Mouse (Mus musculus) c-Kit-negative CD71-positive TER-119-positive erythroid progenitor cells, embryonic 14.5 days (primary cell): ENCODE data around the gene Rgp1.

Experiments
- DNase-seq: peaks from one replicate; pipeline ENCODE4 v3.0.0-alpha.2; 2013; ENCODE audit warnings: low read depth, low spot score

Rgp1 gene

DNA sequence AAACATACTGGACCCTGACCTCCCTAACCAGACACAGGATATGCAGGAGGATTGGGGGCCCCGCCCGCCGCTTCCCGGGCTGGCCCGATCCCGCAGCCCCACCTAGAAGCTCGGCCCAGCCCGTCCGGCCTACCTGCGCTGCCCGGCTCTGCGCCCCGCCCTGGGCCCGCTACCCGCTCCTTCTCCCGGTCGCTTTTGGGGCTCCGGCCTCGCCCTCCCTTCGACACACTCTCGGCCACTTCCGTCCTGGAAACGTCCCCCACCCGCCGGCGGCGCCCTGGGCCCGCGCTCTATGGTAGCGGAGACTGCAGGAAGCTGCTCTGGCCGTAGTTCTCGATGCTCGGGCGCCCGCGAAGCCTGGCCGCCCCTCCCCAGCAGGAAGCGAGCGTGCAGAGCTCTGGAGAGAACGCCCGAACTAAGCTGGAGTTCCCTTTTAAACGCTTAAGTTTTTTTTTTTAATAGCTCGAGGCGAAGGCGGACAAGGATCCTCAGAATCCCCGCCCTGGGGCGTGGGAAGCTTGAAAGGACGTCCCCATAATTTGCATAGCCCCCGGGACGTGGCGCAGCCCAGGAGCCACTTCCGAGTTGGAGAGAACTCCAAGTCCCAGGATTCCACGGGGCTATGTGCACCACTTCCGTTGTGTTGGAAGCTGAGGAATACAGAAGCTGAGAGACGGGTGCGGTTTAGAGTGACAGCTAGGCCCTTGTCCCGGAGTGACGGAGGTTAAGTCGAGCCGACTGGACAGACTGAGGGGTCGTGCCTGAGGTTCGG lies 16.3 kb upstream of the Rgp1 start, which contains the start of the genes Creb3 and Tln1:
TSS of gene Creb3 (plus strand) at position 336 of the 772 bp plus-strand sequence.
TSS of gene Tln1 (minus strand) at position 695 of the 772 bp plus-strand sequence.
- peak; percentile 90 for DNase-seq

GRCm38 (mm10) chr4:43562769-43563600 lies 15.5 kb upstream of the Rgp1 start:
- DNase-seq, result no peak

GRCm38 (mm10) chr4:43563601-43563875 lies 15.0 kb upstream of the Rgp1 start:
- DNase-seq, result no peak

GRCm38 (mm10) chr4:43564231-43564630 lies 14.3 kb upstream of the Rgp1 start:
- DNase-seq, result no peak

DNA sequence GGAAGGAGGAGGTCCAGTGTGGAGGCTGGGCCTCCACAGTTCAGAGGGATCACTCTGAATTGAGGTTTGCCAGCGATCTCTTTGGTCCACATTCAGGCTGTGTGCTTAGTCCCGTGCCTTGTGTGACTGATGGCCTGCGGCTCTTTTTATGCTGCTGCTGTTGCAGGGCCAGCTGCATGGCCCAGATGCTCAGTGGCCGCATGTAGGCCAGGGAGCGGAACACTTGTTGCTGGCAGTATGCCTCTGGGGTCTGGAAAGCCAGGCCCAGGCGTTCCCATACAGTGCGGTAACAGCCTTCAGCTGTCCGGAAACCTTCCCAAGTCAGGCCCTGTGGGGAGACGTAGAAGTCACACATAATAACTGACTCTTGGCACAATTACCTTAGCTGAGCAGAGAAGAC lies 11.4 kb upstream of the Rgp1 start:
- no peak for DNase-seq

GRCm38 (mm10) chr4:43571395-43572045 lies 7.0 kb upstream of the Rgp1 start:
- no peak for DNase-seq

DNA sequence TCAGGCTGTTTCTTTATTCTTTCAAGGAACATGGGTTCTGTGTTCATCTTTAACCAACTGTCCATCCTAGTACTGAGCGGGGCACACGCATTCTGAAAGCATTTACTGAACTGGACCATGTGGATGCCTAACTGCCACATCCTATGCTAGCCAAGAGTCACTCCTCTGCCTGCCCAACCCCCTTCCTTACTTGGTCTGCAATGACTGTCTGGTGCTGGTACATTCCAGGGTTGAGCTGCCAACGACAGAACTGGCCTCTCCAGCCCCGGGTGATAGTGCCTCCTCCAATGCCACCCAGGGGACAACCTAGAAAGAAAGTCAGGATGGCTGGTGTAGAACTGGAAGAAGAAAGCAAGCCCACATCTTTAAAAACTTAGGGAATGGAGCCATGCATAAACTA lies 5.0 kb upstream of the Rgp1 start:
- no peak for DNase-seq

GRCm38 (mm10) chr4:43575356-43575755 lies 3.2 kb upstream of the Rgp1 start:
- DNase-seq, result no peak

- DNase-seq, result no peak
These were observed 1.2 kb upstream of the Rgp1 start for GRCm38 (mm10) chr4:43577237-43577881.

DNA sequence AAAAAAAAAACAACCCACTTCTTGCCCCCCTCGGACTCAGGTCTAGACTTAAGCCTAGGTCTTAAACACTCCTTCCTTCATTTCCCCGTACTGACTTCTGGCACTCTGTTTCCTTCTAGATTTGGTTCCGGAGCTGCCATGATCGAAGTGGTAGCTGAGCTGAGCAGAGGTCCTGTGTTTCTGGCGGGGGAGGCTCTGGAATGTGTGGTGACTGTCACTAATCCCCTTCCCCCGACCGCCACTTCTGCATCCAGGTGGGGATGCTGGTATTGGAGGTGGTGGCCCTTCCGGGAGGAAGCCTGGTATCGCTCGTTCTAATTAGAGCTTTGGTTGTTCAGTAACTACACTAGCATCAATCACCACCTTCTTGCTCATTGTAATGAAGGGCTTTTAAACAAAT lies 741 bp downstream of the Rgp1 start:
- no peak for DNase-seq

GRCm38 (mm10) chr4:43579731-43580130 lies 1.2 kb downstream of the Rgp1 start:
- no peak for DNase-seq

DNA sequence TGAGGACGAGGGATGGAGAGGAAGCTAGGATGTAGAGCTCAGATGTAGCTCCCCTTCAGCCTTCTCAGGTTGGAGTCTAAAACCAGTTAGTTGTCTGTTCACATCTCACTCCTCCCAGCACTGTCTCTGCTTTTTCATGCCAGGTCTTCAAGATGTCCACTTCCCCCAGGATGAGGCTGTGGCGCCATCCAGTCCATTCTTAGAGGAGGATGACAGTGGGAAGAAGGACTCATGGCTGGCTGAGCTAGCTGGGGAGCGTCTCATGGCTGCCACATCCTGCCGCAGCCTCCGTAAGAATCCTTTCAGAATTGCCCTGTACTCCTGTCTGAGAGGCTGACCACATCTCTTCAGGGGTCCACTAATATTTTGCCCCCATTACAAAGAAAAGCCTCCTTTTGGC lies 2.2 kb downstream of the Rgp1 start:
- DNase-seq, result no peak

DNA sequence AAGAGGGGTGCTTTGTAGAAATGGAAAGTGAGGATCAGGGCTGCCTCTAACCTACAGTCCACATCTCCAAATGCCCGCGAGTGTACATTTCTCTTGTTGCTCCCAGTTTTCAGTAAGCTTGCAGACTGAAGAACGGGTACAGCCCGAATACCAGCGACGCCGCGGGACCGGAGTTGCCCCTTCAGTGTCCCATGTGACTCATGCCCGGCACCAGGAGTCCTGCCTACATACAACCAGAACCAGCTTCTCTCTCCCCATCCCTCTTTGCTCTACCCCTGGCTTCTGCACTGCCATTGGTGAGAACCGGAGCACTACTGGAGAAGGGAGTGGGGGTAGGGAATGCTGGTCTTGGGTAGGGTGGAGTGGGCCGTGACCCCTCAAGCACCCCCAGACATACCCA lies 2.9 kb downstream of the Rgp1 start:
- DNase-seq, result no peak

DNA sequence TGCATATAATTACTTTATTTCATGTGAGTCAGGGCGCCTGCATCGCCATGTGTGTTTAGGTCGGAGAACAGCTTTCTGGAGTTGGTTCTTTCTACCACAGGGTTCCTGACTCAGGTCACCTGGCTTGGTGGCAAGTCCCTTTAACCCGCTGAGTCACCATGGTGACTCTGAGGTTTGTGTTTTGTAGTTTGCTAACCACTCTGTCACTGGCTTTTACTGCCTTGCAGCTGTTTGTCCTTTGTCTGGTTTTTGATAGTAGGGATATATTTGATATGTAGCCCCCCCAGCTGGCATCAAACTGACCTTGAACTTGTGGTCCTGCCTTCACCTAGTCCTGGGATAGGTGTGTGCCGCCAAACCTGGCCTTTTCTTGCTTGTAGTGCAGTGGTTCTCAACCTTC lies 3.7 kb downstream of the Rgp1 start:
- no peak for DNase-seq

DNA sequence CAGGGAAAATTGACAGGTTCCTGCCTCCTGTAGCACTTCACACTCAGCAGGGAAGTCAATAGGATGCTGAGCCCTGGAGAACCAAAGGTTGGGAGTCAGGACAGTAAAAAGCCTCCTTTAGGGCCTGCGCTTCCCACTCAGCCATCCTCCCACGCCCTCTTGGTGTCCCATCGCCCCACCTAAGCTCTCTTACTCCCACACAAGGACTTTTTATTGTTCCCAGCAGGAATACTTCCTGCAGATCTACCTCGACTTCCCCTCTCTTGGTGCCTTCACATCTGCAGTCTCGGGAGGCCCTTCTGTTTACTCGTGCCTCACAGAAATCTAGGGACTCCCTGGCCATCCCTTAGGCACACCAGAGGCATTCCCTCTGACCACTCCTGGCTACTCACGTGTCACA lies 4.9 kb downstream of the Rgp1 start:
- DNase-seq, result no peak

GRCm38 (mm10) chr4:43584444-43585416 lies 6.2 kb downstream of the Rgp1 start, which contains the start of gene Msmp:
Gene Msmp, minus strand, starts transcription at chr4:43584494.
- no peak for DNase-seq

GRCm38 (mm10) chr4:43585682-43586081 lies 7.2 kb downstream of the Rgp1 start:
- DNase-seq, result no peak

- DNase-seq, result no peak
These were observed 7.9 kb downstream of the Rgp1 start for GRCm38 (mm10) chr4:43586411-43586810.

DNA sequence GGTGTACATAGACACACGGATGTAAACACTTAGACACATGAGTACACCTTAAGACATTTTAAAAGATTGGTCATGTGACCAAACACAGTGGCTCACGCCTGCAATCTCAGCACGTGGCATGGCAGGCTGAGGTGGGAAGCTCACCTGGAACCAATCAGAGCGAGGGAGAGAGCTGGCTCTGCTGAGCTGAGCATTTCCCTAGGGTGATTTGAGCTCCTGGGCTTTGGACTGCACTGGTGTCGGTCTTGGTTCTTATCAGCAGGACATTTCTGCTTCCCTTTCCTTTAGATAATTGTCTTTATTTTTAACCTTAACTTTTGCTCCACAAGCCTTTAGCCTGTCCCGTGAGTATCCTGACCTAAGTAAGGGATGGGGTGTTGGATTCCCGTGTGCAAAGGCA lies 9.2 kb downstream of the Rgp1 start:
- DNase-seq, result no peak

DNA sequence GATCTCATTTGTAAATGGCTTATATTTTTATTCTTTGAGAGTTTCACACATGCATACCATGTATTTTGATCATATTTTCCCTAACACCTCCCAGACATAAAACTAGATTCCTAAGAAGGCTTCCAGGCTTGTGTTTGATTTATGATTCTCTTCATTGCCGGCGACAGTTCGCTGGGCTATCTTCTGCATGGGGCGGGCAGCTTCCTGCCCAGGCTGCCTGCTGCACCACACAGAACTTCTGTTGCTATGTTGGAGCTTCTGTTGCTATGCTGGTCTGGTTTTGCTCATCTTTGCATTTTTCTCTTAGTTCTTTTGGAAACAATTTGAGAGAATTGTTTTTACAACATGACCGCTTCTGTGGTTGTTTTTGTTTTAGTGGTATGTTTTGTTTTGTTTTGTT lies 13.0 kb downstream of the Rgp1 start:
- no peak for DNase-seq

GRCm38 (mm10) chr4:43591961-43592360 lies 13.4 kb downstream of the Rgp1 start:
- no peak for DNase-seq
